Mouse (Mus musculus) brain, embryonic 14.5 days (tissue): ENCODE results near the gene Dennd4c.

Source experiments
- CTCF ChIP-seq: fragments of 200-500 bp; IDR thresholded peaks from 2 replicates; pipeline ENCODE4 v1.5.1; 2012; ENCODE audit warnings: inconsistent platforms, mild to moderate bottlenecking, moderate library complexity, borderline replicate concordance; ENCODE audit not compliant: insufficient read depth, insufficient read length; ENCODE audit errors: extremely low read depth
- POLR2A ChIP-seq: fragments of 200-500 bp; IDR thresholded peaks from 2 replicates; pipeline ENCODE4 v1.6.1; 2012; ENCODE audit warnings: mild to moderate bottlenecking, inconsistent platforms, borderline replicate concordance; ENCODE audit not compliant: poor library complexity, insufficient read depth, insufficient read length, severe bottlenecking; ENCODE audit errors: extremely low read depth

- no peak for TF ChIP-seq CTCF
- TF ChIP-seq POLR2A = no peak
These were observed 109.7 kb downstream of the Dennd4c start for GRCm38 (mm10) chr4:86858070-86858440.
